Mouse (Mus musculus) liver, postnatal 0 days (tissue): ENCODE measurements around the gene Dtnbp1. TPM values are rescaled to one million over a fixed set of nuclear protein-coding genes. Genes with fewer than 3 reads are reported as not detected.

ENCODE experiments used
- ATAC-seq: fragments of 200-750 bp; cut with Nextera tagmentation; 2 replicates; pipeline ENCODE4 v1.8.0; 2017; ENCODE audit warnings: mild to moderate bottlenecking, moderate library complexity
- DNase-seq: peaks from one replicate; pipeline ENCODE4 v3.0.0-alpha.2; 2016
- H3K27ac ChIP-seq: fragments of 300-500 bp; sonication (generic); 2 replicates; pipeline ENCODE4 v1.5.1; 2014; ENCODE audit warnings: antibody characterized with exemption, moderate library complexity, mild to moderate bottlenecking, low read depth
- H3K27me3 ChIP-seq: fragments of 300-500 bp; sonication (generic); 2 replicates; pipeline ENCODE4 v1.6.1; 2014; ENCODE audit warnings: low read length, control low read depth, mixed read lengths; ENCODE audit not compliant: insufficient read depth
- H3K36me3 ChIP-seq: fragments of 300-500 bp; sonication (generic); replicated peaks from 2 replicates; pipeline ENCODE4 v1.6.1; 2014; ENCODE audit warnings: mild to moderate bottlenecking, control low read depth, low read length, moderate library complexity, mixed read lengths; ENCODE audit not compliant: insufficient read depth
- H3K4me1 ChIP-seq: fragments of 300-500 bp; sonication (generic); 2 replicates; pipeline ENCODE4 v1.6.1; 2014; ENCODE audit warnings: antibody characterized with exemption, mild to moderate bottlenecking, control low read depth; ENCODE audit not compliant: insufficient read depth
- H3K4me2 ChIP-seq: fragments of 300-500 bp; sonication (generic); 2 replicates; pipeline ENCODE4 v1.6.1; 2014; ENCODE audit warnings: low read depth, mild to moderate bottlenecking, low read length, moderate library complexity, mixed read lengths
- H3K4me3 ChIP-seq: fragments of 300-500 bp; sonication (generic); 2 replicates; pipeline ENCODE4 v1.5.1; 2014; ENCODE audit warnings: low read depth, low read length
- H3K9ac ChIP-seq: fragments of 300-500 bp; sonication (generic); replicated peaks from 2 replicates; pipeline ENCODE4 v1.6.1; 2014; ENCODE audit warnings: mild to moderate bottlenecking, moderate library complexity
- H3K9me3 ChIP-seq: fragments of 300-500 bp; sonication (generic); 2 replicates; pipeline ENCODE4 v1.6.1; 2016; ENCODE audit warnings: mild to moderate bottlenecking, control low read depth, low read length, mixed read lengths
- CTCF ChIP-seq: sonication (generic); IDR thresholded peaks from 2 replicates; pipeline ENCODE4 v1.5.1; 2016; ENCODE audit warnings: antibody characterized with exemption, low read depth
- EP300 ChIP-seq: IDR thresholded peaks from 2 replicates; pipeline ENCODE4 v1.6.1; 2016; ENCODE audit warnings: antibody characterized with exemption, low read depth, mild to moderate bottlenecking
- WGBS: fragments of 180-500 bp; shearing (Covaris S2); extraction: QIAGEN DNeasy Blood & Tissue Kit; methylation state at CpG from one replicate; pipeline ENCODE4 v1.1.7; 2014; ENCODE audit not compliant: insufficient replicate concordance; 5-methylcytosine and 5-hydroxymethylcytosine counted together
- polyA plus RNA-seq: library from polyadenylated mRNA; unstranded; fragments of >200 nt; fragmentation: Nextera tagmentation; extraction: Ambion mirVana; gene quantifications from 2 replicates; pipeline ENCODE4 v1.2.1, GENCODE M21; 2015

Gene Dtnbp1
- polyA plus RNA-seq, 1 experiment from 2014 or later, result 34.2 TPM

- no peak overlapping the region for H3K9ac ChIP-seq
- H3K4me2 ChIP-seq, result no peak overlapping the region
- no peak overlapping the region for H3K4me3 ChIP-seq
- TF ChIP-seq CTCF, result no peak
- TF ChIP-seq EP300, result no peak
- no peaks in the 10 kb centered on the region for H3K27me3 ChIP-seq
- no peak overlapping the region for H3K27ac ChIP-seq
- peaks cover 7% of the 10 kb centered on the region; the same call in 1 of the 2 replicates for H3K4me1 ChIP-seq
- H3K36me3 ChIP-seq, result peaks cover 15% of the 10 kb centered on the region
- no peak; the same call in 1 of the 2 replicates for ATAC-seq
- no peaks in the 10 kb centered on the region for H3K9me3 ChIP-seq
- 33% methylated on average over 2 of the region's 2 CpGs for WGBS
- no peak for DNase-seq
Observed at GRCm38 (mm10) chr13:44985321-44985720, 16.6 kb downstream of the Dtnbp1 start.

- H3K36me3 ChIP-seq, result peaks cover 15% of the 10 kb centered on the region
- H3K9ac ChIP-seq, result no peak overlapping the region
- no peak for ATAC-seq
- H3K27me3 ChIP-seq, result no peaks in the 10 kb centered on the region
- 70% methylated on average over 5 of the region's 5 CpGs for WGBS
- no peak overlapping the region for H3K27ac ChIP-seq
- peaks cover 7% of the 10 kb centered on the region; the same call in 1 of the 2 replicates for H3K4me1 ChIP-seq
- TF ChIP-seq EP300 (no peak), CTCF (no peak)
- no peak overlapping the region for H3K4me2 ChIP-seq
- no peak overlapping the region for H3K4me3 ChIP-seq
- DNase-seq, result no peak
- no peaks in the 10 kb centered on the region for H3K9me3 ChIP-seq
Observed at GRCm38 (mm10) chr13:44983635-44984401, 18.1 kb downstream of the Dtnbp1 start.

GRCm38 (mm10) chr13:44982799-44983198 is 19.1 kb downstream of the Dtnbp1 start:
- H3K4me2 ChIP-seq, result 0 out of 2 replicates have a peak overlapping the region, but pooled peaks have one; percentile 40
- TF ChIP-seq EP300, result no peak
- TF ChIP-seq CTCF, result no peak
- WGBS, result 41% methylated on average over 7 of the region's 7 CpGs
- H3K9me3 ChIP-seq, result no peaks in the 10 kb centered on the region
- H3K27me3 ChIP-seq, result no peaks in the 10 kb centered on the region
- peaks cover 12% of the 10 kb centered on the region for H3K36me3 ChIP-seq
- DNase-seq (no peak), ATAC-seq (no peak)
- H3K9ac ChIP-seq, result no peak overlapping the region
- peaks cover 7% of the 10 kb centered on the region; the same call in 1 of the 2 replicates for H3K4me1 ChIP-seq
- peak overlapping the region; percentile 29; the same call in 1 of the 2 replicates for H3K27ac ChIP-seq
- no peak overlapping the region for H3K4me3 ChIP-seq

- Histone ChIP-seq H3K27ac (no peak overlapping the region), H3K36me3 (peaks cover 14% of the 10 kb centered on the region), H3K9ac (no peak overlapping the region), H3K4me3 (no peak overlapping the region), H3K27me3 (no peaks in the 10 kb centered on the region), H3K9me3 (no peaks in the 10 kb centered on the region), H3K4me1 (peaks cover 2% of the 10 kb centered on the region; the same call in 1 of the 2 replicates), H3K4me2 (no peak overlapping the region)
- TF ChIP-seq CTCF (no peak), EP300 (no peak)
- ATAC-seq (no peak), DNase-seq (no peak)
- WGBS, result 87% methylated on average over 7 of the region's 7 CpGs
Observed at GRCm38 (mm10) chr13:44979433-44979832, 22.5 kb downstream of the Dtnbp1 start.

DNA sequence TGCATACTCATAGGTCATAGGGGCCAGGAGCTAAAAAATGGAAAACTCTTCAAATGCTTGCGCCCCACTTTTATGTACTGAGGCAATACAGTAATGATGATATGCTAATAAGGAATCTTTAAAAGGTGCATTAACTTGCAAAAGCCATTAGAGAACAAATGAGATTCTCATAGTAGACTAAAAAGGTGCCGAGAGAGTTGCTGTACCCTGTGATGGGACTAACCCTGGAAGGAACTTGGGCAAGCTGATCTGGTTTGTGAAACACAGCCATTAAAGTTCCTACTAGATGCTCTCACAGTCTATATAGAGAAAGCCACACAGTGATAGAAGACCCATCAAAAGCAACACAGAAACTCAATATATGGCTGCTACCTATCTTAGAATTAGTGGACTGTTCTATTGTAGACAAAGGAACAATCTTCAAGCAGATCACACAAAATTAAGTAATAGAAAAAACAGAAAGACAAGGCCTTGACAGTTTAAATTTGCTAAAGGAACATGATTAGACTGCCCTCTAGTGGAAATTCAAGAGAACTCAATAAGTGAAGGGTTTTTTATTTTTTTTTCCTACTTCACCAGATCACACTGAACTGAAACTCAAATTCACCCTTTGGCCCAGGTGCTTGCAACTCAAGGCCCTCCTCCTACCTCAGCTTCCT is 24.3 kb downstream of the Dtnbp1 start:
- H3K4me1 ChIP-seq, result peaks cover 2% of the 10 kb centered on the region; the same call in 1 of the 2 replicates
- no peak overlapping the region for H3K9ac ChIP-seq
- H3K9me3 ChIP-seq, result no peaks in the 10 kb centered on the region
- no peaks in the 10 kb centered on the region for H3K27me3 ChIP-seq
- no peak overlapping the region for H3K27ac ChIP-seq
- TF ChIP-seq CTCF (peak; percentile 69), EP300 (no peak)
- 80% methylated on average over 2 of the region's 2 CpGs for WGBS
- H3K4me3 ChIP-seq, result no peak overlapping the region
- no peak overlapping the region for H3K4me2 ChIP-seq
- H3K36me3 ChIP-seq, result peaks cover 16% of the 10 kb centered on the region
- no peak for DNase-seq
- no peak for ATAC-seq

GRCm38 (mm10) chr13:44977059-44977458 is 24.9 kb downstream of the Dtnbp1 start:
- TF ChIP-seq EP300 (no peak), CTCF (no peak)
- WGBS, result 82% methylated on average over 2 of the region's 2 CpGs
- no peak for DNase-seq
- no peaks in the 10 kb centered on the region for H3K9me3 ChIP-seq
- peaks cover 16% of the 10 kb centered on the region for H3K36me3 ChIP-seq
- no peak for ATAC-seq
- H3K4me3 ChIP-seq, result no peak overlapping the region
- H3K9ac ChIP-seq, result no peak overlapping the region
- no peak overlapping the region for H3K4me2 ChIP-seq
- no peaks in the 10 kb centered on the region for H3K27me3 ChIP-seq
- peaks cover 2% of the 10 kb centered on the region; the same call in 1 of the 2 replicates for H3K4me1 ChIP-seq
- H3K27ac ChIP-seq, result no peak overlapping the region
